Mouse (Mus musculus) olfactory bulb, adult 2 months (tissue): Measurements from ENCODE around the gene 2610507B11Rik.
A peak's percentile ranks its signal among the peaks of the same experiment; 100 is the strongest.

Source experiments
- CTCF ChIP-seq: fragments of 200-500 bp; IDR thresholded peaks from 2 replicates; pipeline ENCODE4 v1.5.1; 2012; ENCODE audit warnings: low read depth, mild to moderate bottlenecking, low read length, moderate library complexity; ENCODE audit not compliant: insufficient read depth
- POLR2A ChIP-seq: fragments of 200-500 bp; IDR thresholded peaks from 2 replicates; pipeline ENCODE4 v1.6.1; 2012; ENCODE audit warnings: mild to moderate bottlenecking, low read depth, low read length, moderate library complexity; ENCODE audit not compliant: insufficient read depth

GRCm38 (mm10) chr11:78261380-78262352 is at the start of gene 2610507B11Rik:
- no peak for TF ChIP-seq CTCF
- peak; percentile 94 for TF ChIP-seq POLR2A
